9 mouse cellular contexts compared by ENCODE assay signal in the genomic region with DNA sequence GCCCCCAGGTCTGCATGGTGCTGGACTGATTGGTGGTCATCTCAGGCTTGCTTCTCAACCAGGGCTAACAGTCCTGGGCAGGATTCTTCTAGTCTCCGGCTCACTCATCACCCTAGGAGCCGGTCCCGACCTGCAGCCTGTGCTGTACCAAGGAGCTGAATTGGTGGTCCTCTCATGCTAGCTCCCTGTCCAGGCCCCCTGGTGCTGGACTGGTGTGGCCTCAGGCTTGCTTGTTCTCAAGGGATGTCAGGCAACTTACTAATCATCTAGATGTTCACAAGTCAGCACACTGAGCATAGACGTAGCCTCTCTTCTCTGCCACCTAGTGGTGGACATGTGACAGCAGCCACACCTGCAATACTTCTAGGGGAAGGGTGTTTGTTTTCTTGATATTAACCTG. TPM values are rescaled to one million over a fixed set of nuclear protein-coding genes. Genes with fewer than 3 reads are reported as not detected.
DNase-seq lines count a peak whose midpoint lies in the region; ATAC-seq and TF ChIP-seq lines count a peak whose summit lies in the region.
"Had no signal": no experiment of that assay in that cellular context is flagged by ENCODE, and none has a peak within 500 bp of the region (broad histone marks: within the 10 kb centered on the region; RNA-seq: fewer than 3 reads in every experiment).

No protein-coding gene starts in this region.

- peak; percentile 47; the same call in 1 of the 2 replicates for ATAC-seq in embryonic facial prominence, embryonic 14.5 days (ENCODE audit: low read depth)
- peak; percentile 72 for ATAC-seq in inflammation-experienced regulatory T-cells, adult 6 months
- peak; percentile 62 for ATAC-seq in lung, embryonic 14.5 days (ENCODE audit: insufficient read depth)

- no peak overlapping the region for H3K4me2 ChIP-seq in embryonic facial prominence, embryonic 14.5 days (ENCODE audit: low read depth, low read length)
- H3K4me2 ChIP-seq in lung, embryonic 14.5 days: no peak overlapping the region

- no peak overlapping the region for H3K9ac ChIP-seq in embryonic facial prominence, embryonic 14.5 days (ENCODE audit: low read depth, low read length)
- no peak overlapping the region for H3K9ac ChIP-seq in lung, embryonic 14.5 days

- H3K27me3 ChIP-seq in embryonic facial prominence, embryonic 14.5 days (replicated peaks; ENCODE audit: control insufficient read depth, insufficient read depth, low read length): 0 out of 2 replicates have a peak, but pooled peaks cover 4% of the 10 kb centered on the region
- no peaks in the 10 kb centered on the region for H3K27me3 ChIP-seq in lung, embryonic 14.5 days (ENCODE audit: insufficient read depth, low read length)

- TF ChIP-seq CTCF in lung, embryonic 14.5 days (IDR thresholded peaks at IDR 0.05; ENCODE audit: low read depth): peak; percentile 79

- H3K27ac ChIP-seq in embryonic facial prominence, embryonic 14.5 days (replicated peaks; ENCODE audit: low read depth, low read length): no peak overlapping the region
- H3K27ac ChIP-seq in lung, embryonic 14.5 days (ENCODE audit: low read depth): no peak overlapping the region

- no peak overlapping the region for H3K4me3 ChIP-seq in embryonic facial prominence, embryonic 14.5 days (ENCODE audit: low read depth, low read length)
- H3K4me3 ChIP-seq in lung, embryonic 14.5 days (ENCODE audit: low read depth, low read length): no peak overlapping the region
- H3K4me3 ChIP-seq: myocyte had no signal

- H3K4me1 ChIP-seq in embryonic facial prominence, embryonic 14.5 days (ENCODE audit: control insufficient read depth, insufficient read depth, low read length): 0 out of 2 replicates have a peak, but pooled peaks cover 3% of the 10 kb centered on the region
- no peaks in the 10 kb centered on the region for H3K4me1 ChIP-seq in lung, embryonic 14.5 days (ENCODE audit: insufficient read depth)

- no peaks in the 10 kb centered on the region for H3K36me3 ChIP-seq in embryonic facial prominence, embryonic 14.5 days (ENCODE audit: control insufficient read depth, insufficient read depth, low read length)
- H3K36me3 ChIP-seq in lung, embryonic 14.5 days (ENCODE audit: insufficient read depth): no peaks in the 10 kb centered on the region

- WGBS in embryonic facial prominence, embryonic 14.5 days: 60% methylated on average over 4 of the region's 4 CpGs
- WGBS in lung, embryonic 14.5 days: 58% methylated on average over 4 of the region's 4 CpGs

- intact Hi-C loops in gastrocnemius, postnatal 36 days (cut with DNase I): no loop called here

- DNase-seq in layer of hippocampus, postnatal 10 days (ENCODE audit: low spot score in 2 of 2): peak; percentile 25 to 32
- DNase-seq in layer of hippocampus, adult 11-12 months (ENCODE audit: low spot score): no peak
- peak; percentile 74 for DNase-seq in NIH3T3 (ENCODE audit: low read depth)
- DNase-seq in embryonic facial prominence, embryonic 14.5 days (ENCODE audit: low spot score): peak; percentile 41
- peak; percentile 76 for DNase-seq in lung, embryonic 14.5 days
- peak; percentile 9 for DNase-seq in retina, postnatal 7 days (ENCODE audit: low read depth, low spot score)
- DNase-seq in gastrocnemius, postnatal 36 days: no peak

- H3K9me3 ChIP-seq in embryonic facial prominence, embryonic 14.5 days (ENCODE audit: control insufficient read depth, low read length): no peaks in the 10 kb centered on the region
- H3K9me3 ChIP-seq in lung, embryonic 14.5 days (ENCODE audit: low read depth, low read length): no peaks in the 10 kb centered on the region

RNA-seq across cellular contexts. Expression of a gene that starts 9.6 kb away (rescaled TPM):
- total RNA-seq in layer of hippocampus, postnatal 10 days (2021): 10 to 100 TPM; 47.7 to 51.1 TPM
- 60.9 and 64.3 TPM in 2 replicates for polyA plus RNA-seq in embryonic facial prominence, embryonic 14.5 days (2014; fragmentation: Nextera tagmentation; extraction: Ambion mirVana)
- polyA plus RNA-seq in inflammation-experienced regulatory T-cells, adult 6 months (2017; shearing (Covaris generic)): 10 to 100 TPM; 35.0 to 44.5 (median 35.5) TPM
- 54.4 and 54.8 TPM in 2 replicates for polyA plus RNA-seq in lung, embryonic 14.5 days (2014; fragmentation: Nextera tagmentation; extraction: Ambion mirVana)
- total RNA-seq in gastrocnemius, postnatal 36 days (2021): 10 to 100 TPM; 19.9 to 20.3 TPM

RNA-seq across cellular contexts. Expression of a gene that starts 57.6 kb away (rescaled TPM):
- total RNA-seq in layer of hippocampus, postnatal 10 days (2021): 1 to 10 TPM; 2.2 to 3.3 TPM
- 4.0 and 5.6 TPM in 2 replicates for polyA plus RNA-seq in embryonic facial prominence, embryonic 14.5 days (2014; fragmentation: Nextera tagmentation; extraction: Ambion mirVana)
- polyA plus RNA-seq in inflammation-experienced regulatory T-cells, adult 6 months (2017; shearing (Covaris generic)): not detected
- polyA plus RNA-seq in lung, embryonic 14.5 days (2014; fragmentation: Nextera tagmentation; extraction: Ambion mirVana): 5.1 and 7.0 TPM in 2 replicates
- under 1 TPM; 0.64 to 0.81 TPM for total RNA-seq in gastrocnemius, postnatal 36 days (2021)
- polyA plus RNA-seq: myocyte had no signal

Comparison
In these comparisons a context has a peak if more than half of its experiments do, and no peak if none do; other contexts are left out.
1. DNase-seq: peak in layer of hippocampus, postnatal 10 days (2 of 2), NIH3T3 (single experiment), embryonic facial prominence, embryonic 14.5 days (single experiment), lung, embryonic 14.5 days (single experiment) and retina, postnatal 7 days (single experiment); none in layer of hippocampus, adult 11-12 months (single experiment) and gastrocnemius, postnatal 36 days (0 of 2).
2. Peak in every context shown above with its lines, with median percentiles within 50 percentile points of each other: ATAC-seq.